Mouse (Mus musculus) embryo, embryonic 10.5 days (tissue): ENCODE measurements around the gene Pdss2.

Experiments
- DNase-seq: peaks from one replicate; pipeline ENCODE4 v3.0.0-alpha.2; 2015; ENCODE audit warnings: low spot score

Pdss2 gene

DNA sequence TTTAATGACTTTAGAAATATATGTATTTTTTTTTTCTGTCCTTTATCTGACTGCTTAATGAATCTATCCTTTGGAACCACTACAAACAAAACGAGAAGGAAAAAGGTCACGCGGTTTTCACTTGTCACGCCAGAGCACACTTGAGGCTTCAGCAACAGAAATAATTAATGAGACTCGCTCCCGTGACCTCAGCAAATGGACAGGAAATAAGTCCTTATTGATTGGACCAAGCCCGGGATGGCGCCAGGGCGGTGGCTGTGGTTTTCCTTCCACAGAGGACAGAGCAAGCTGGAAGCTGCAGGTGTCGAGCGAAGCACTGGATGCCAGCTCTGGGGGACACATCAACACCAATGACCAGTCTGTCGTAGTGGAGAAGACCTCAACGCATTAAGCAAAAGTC is 218.8 kb downstream of the Pdss2 start:
- peak; percentile 72 for DNase-seq

DNA sequence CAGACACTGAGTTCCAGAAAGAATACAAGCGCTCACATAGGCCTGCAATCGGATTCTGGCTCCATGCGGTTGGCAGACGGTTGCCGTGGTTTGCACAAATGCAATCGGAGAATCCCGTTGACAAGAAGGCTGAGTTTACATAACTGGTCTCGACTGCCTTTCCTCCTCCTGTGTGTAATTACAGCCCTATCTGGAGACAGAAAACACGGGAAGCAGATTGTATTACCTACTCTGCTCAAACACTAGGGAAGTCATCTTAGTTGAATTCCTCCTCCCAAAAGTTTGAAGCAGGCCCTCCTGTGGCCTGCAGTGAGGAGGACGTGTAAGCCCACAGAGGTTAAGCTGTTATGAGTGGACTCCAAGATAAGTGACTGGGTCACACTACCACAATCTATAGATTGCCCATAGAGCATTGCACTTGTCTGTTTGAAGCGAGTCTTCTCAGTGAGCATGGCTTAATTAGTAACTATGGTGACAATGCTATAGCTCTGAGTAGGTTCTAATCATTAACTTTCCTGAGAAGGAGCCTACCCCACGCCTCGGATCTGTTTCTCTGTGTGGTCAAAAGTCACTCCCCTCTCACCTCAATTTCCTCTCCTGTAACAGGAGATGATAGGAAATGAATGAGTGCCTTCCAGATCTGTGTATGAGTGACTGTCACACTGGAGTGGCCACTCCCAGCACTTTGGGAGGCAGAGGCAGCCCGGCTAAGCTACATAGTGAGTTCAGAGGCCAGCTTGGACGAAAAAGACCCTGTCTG is 219.9 kb downstream of the Pdss2 start:
- DNase-seq: peak; percentile 55

DNA sequence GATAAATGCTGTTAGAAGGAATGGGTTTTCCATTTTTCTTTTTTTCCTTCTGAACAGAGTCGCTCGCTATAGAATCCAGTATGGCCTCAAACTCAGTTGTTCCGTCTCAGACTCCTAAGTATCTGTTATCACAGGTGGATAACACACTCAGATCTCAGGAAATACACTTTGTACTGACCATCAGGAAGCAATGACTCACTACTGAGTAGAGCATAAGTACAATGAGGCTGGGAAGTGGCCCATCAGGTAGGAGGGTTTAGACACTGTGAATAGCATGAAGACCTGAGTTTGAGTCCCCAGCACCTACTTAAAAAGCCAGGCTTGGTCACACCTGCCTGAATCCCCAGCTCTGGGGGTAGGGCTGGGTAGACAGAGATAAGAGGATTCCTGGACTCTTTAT is 227.4 kb downstream of the Pdss2 start:
- no peak for DNase-seq

DNA sequence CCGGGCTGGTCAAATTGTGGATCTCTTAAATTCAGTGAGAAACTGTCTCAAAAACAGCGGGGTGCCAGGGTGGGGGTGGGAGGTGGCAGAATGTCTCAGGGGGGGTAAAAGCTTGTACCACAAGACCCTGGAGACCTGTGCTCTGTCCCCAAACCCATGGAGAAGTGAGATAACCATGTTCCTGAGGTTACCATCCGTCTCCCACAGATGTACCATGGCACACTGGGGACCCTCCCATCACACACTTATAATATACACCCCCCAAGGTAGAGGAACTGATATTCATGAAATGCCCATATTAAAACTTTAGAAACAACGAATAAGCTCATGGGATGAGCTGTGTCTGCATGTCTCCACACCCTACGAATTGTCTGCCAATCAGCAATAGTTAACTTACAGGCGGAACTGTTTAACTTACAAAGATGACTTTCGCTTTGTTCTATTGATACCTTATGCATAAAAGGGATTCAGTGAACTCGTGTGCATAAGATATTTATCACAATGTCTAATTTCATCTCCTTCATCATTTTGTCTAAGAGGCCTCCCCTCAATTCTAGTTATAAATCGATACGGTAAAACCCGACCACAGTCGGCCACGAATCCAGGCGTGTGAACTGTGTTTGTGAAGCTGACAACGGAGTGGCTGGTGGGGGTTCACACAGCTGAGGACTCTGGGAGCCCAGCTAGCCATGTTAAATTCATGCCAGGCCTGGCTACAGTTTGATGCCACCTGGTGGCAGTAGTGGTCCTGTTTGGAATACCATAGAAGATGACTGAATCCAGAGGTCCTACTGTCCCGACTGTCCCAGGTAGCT is 230.8 kb downstream of the Pdss2 start:
- peak; percentile 90 for DNase-seq

DNA sequence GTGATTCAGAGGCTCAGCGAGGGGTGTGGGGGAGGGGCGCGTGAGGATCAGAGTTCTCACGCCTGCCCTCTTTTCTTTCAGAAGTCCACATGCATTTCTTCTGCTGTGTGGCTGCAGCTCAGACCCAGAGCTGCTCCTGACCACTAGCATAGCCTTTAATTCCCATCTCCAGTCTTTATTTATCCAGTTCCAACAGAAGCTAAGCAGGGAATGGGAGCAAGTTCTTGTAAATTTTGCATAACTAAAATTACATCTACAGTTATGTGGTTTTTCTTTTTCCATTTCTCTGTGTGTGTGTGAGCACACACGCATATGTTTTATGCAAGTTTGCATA is 231.3 kb downstream of the Pdss2 start:
- DNase-seq: no peak

DNA sequence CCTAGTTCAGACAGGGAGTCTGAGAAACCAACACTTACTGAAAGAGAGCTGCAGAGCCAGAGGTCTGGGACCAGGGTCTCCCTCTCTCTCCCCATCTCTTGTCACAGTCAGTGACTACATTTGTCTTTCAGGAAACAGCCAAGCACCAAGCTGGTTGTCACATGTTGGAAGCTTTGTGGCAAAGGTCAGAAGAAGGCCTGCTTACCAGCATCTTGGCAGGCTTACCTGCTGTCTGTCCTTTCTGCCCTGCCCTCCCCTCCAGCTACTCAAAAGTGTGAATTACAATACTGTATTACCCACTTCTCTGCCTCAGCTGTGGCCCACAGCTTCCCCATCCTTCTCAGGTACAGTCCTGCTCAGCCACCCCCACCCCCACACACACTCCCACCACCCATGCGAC is 232.9 kb downstream of the Pdss2 start:
- no peak for DNase-seq

DNA sequence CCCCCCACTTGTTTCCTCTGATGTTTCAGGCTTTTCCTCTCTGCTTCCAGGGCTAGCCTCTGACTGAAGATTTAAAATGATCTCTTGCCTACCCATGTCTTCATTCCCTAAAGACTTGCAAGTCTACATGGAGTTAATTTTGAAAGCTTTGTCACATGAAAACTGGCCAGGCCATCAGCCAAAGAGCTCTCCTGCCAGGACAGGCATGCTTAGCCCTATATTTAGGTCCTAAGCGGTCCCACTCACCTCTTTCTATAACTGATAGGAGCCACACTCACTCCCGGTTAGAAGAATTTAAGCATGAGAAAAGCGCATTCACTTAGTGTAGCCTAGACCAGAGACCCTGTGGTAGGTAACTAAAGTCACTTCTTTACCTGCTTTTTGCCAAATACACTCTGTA is 233.4 kb downstream of the Pdss2 start:
- no peak for DNase-seq

DNA sequence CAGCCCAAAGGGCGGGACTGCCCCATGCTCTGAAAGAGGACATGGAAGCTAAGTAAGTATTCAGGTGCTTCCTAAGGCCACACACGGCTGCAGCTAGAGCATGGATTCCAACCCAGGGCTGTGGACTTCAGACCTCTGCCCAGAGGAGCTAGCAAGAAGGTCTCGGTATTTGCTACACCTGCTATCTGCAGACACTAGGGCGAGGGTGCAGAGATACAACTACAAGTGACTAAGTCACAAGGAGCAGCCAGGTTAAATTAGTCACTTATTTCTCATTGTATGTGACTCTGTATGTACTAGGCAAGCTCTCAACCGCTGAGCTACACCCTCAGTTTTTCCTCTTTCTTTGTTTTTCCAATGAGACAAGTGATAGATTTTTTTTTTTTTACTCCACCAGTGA is 241.5 kb downstream of the Pdss2 start:
- no peak for DNase-seq

DNA sequence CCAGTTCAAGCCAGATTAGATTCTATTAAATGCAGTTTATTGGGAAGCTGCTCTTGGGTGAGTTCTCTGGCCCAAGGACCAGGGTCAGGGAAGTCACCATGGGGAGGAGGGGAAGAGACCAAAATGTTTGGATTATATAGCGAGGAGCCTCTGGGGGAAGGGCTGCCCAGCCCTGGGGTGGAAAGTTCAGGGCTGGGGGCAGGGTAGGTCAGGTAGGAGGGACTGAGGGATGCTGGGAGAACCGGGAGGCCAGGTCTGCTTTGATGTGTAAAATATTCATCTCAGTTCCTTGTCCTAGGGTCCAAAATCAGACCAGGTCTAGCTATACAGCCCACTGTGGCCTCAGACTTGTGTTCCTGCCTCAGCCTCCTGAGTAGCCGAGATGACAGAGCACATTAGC is 241.9 kb downstream of the Pdss2 start:
- no peak for DNase-seq

DNA sequence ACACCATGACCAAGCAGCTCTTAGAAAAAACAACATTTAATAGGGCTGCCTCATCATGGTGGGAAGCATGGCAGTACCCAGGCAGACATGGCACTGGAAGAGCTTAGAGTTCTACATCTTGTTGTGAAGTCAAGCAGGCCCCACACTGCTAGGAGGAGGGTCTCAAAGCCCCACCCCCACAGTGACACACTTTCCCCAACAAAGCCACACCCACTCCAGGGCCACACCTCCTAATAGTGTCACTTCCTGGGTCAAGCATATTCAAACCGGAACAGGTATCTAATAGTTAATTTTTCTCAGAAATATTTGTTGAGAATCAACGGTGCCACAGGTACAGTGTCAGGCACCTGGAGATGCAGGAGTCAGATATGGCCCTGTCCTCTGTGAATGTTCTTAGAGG is 244.9 kb downstream of the Pdss2 start:
- DNase-seq: no peak

DNA sequence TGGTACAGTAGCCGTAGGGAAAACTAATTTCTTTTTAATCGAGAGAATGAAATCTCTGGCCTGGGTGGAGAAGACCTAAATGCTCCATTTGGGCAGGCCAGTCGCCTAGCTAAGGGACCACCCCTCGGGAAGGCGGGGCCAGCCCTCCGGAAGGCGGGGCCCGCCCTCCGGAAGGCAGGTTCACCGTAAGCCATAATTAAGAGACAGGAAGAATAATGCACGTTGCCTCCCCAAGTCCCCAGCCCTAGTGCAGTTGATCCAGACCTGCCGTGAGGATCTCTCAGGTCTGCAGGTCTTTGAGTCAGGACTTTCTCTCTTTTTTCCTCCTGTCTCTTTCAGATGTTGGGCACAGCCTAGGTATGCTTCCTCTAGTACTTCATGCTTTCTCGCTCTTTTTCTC is 246.4 kb downstream of the Pdss2 start:
- DNase-seq: no peak

DNA sequence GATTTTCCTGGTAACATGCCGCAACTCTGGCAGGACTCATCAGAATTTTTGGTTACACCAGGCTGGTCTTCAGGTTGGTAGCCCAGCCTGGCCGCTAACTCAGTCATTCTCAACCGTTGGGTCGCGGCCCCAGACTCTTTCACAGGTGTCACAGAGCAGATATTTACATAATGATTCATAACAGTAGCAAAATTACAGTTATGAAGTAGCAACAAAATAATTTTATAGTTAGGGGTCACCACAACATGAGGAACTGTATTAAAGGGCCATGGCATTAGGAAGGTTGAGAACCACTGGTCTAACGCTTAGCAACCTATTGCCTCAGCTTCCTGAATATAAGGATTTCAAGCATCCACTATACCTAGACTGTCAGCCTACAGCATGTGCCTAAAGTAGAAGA is 247.0 kb downstream of the Pdss2 start:
- no peak for DNase-seq

DNA sequence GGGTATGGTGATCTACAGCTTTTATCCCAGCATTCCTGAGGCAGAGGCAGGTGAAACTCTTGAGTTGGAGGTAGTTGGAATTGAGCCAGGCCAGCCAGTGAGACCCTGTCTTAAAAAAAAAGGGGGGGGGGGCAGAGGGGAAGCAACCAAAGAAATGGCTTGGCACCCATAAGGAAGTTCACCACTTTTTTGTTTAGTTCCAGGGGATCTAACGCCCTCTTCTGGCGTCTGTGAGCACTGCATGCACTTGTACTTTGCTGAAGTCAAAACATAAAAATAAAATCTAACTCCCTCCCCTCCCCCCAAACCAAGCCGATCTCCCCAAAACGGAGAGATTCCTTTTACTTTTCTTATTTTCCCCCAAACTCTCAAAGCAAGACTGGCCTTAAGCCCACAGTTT is 254.1 kb downstream of the Pdss2 start:
- peak; percentile 32 for DNase-seq

DNA sequence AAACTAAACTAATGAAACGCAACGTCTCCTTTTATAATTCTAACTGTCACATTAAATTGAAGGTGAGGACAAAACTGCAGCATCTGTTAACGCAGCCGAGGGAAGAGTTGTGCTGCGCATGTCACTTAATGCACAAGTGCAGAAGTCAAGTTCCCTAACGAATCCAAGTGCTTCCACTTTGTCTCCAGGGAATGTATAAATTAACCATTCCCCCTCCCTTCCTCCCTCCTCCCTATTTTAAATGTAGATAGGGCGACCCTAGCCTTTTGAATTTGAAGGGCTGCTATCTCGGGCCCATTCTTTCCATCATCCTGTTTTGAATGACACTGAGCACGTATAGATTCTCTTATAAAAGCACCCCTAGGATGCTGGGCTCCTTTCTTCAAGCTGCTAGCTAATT is 256.2 kb downstream of the Pdss2 start:
- peak; percentile 79 for DNase-seq

DNA sequence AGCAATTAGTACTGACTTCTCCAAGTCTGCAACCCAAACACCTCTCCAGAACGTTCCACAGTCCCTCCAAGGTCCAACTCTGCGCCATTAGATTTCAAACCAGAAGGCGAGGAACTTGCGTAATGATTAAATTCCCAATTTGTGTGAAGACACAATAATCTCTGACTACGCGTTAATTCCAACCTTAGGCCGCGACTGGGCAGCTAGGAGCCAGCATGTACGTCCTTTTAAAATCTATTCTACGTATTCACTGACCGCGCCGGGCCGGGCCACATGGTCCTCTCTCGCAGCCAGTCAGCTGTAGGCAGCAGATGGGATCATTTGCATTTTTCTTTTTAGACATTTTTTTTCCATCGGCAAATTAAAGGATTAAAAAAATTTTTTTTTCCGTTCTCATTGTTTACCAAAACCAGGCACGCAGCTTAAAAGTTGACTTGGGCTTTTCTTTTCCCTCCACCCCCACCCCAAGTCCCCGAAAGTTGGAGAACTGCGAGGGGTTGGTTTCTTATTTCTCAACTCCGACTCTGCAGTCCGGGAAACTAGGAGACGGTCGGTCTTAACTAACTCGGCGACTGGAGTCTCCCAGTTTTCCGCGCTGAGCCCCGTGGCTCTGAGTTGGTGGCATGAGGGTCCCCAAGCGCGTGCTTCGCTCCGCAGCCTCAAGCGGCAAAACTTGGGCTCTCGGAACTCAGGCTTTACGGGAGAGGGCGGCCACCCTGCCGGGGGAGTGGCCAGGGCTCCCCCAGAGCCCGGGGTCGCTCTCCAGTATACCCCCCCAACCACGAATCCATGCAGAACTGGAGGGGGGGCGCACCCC is 256.8 kb downstream of the Pdss2 start:
- peak; percentile 89 for DNase-seq

DNA sequence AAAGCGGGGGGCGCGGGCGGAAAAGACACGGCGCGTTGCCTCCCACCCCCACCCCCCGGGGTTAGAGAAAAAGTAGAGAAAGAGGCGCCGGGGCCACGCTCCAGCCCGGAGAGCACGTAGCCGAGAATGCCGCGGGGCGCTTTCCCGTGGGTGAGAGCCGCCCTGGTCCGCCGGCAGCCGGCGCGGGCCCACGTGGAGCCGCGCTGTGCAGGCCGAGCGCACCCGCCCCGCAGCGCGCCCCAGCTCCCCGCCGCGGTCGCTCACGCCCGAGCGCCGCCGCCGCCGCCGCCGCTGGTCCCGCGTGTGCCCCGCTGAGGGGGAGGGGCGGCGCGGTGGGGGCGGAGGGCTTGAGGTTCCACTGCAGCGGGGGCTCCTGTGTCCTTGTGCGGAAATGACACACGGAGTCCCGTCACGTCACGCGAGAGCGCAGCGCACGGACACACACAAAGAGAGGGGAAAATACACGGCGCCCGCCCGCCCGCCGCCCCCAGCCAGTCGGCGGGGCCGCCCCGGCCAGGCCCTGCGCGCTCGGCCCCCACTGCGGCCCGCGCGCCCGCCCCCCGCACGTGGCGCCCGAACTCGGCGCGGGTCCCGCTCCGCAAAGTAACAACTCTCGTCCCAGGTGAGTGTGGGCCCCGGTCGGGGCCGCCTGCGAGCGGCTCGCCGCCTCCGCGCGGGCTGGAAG is 257.6 kb downstream of the Pdss2 start, which contains the start of gene Bend3:
Gene Bend3 (plus strand): TSS at position 81 of the 685 bp plus-strand sequence.
- DNase-seq: peak; percentile 71

DNA sequence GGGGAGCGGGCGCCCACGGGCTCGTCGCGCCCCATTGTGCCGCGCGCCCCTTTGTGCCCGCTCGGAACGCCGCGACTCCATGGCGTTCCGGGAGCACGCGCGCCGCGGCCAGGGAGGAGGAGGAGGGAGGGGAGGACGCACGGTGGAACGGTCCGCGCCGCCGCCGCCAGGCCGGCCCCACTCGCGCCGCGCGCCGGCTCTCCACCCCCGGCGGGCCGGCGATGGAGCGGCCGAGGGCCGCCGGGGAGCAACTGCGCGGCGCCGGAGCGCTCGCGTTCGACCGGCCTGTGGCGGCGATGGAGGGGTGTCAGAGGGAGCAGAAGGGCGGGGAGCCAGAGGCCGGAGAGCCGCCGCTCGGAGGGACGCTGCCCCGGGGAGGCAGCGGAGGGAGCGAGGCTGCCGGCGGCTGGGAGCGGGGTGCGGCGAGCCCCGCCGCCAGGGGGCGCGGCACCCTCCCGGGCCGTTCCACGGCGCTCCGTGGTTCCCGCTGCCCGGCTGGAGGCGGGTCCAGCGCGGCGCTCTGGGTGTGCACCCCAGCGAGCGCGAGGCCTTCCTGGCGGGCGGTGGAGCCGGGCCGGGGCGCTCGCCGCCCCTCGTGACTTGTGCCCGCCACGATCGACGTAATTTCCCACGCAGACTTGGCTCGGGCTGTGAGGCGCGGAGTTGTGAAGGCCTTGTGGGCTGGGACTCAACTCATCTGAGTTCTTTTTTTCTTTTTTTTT is 258.3 kb downstream of the Pdss2 start:
- DNase-seq: peak; percentile 87

DNA sequence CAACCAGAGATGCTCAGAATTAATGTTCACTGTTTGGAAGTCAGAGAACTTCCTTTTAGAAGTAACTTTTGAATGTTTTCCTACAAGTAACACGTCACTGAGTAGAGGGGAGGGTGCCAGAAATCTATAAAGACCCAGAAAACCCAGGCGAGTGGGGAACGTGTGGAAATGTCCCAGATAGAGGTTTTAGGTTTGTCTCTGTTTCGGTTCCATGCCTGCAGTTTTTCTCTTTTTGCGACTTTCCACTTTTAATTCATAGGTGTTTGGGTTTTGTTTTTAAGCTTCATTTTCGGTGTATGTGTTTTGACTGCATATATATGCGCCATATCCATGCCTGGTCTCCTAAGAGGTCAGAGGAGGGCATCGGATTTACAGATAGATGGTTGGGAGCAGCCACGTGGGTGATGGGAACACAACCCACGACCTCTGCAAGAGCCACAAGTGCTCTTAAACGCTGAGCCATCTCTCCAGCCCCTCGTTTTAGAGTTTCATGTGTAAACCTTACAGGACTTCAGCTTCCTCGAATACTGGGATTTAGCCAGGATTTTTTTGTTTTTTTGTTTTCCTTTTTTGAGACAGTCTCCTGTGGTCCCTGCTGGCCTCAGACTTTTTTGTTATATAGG is 259.1 kb downstream of the Pdss2 start:
- DNase-seq: peak; percentile 36

DNA sequence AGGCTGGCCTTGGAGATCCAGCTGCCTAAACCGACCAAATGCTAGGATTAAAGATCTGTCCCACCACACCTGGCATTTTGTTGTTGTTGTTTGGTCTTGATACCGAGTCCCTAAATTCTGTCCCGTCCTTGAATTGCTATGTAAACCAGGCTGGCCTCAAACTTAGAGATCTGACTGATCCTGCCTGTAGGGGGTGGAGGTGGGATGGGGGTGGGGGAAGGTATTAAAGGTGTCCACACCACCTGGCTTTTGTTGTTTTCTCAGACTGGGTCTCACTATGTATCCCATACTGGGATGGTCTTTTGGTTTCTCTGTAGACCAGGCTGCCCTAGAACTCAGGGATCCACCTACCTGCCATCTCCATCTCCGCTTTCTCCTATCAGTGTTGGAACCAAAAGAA is 259.9 kb downstream of the Pdss2 start:
- DNase-seq: no peak

DNA sequence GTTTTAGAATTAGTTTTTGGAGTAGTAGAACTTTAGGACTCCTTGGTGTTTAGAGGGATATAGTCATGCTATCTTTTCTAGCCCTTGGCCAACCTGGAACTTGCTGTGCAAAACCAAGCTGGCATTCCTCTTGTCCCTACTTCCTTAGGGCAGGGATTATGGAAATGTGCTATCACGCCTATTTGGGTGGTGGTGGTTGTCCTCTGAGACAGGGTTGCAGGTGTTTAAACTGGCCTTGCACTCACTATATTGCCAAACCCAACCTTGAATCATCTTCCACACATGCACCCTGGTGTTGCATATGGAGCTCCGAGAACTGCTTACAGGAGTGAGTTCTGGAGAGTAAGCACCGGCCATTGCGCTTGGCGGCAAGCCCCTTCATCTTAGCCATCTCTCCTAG is 260.7 kb downstream of the Pdss2 start:
- DNase-seq: no peak

DNA sequence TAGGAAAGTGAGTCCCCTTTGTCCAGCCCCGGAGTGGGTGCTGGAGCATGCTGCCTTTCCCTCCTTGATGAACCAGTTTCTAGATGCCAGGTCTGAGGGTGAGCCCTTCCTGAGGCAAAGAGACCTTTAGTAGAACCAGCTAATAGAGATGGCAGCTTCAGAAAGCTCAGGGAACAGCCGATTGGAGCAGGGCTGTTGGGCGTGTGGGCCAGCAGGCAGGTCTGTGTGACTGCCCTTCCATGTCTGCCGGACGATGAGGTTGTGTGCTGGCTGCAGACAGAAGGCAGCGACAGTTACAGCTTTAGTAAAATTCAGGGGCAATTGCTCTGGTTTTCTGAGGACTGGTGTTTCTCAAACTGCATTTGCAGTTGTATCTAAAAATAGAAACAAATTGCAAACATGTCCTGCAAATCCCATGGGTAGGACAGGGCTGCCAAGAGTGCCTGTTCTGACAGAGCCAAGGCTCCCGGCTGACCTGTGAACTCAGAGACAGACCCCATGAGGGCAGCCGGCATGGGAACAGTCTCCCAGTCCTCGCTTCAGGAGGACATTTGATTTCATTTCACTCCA is 262.2 kb downstream of the Pdss2 start:
- peak; percentile 42 for DNase-seq
